Mouse (Mus musculus) cerebellum, adult 2 months (tissue): ENCODE measurements around the gene Vmn2r55.

Experiments used
- CTCF ChIP-seq: fragments of 200-500 bp; IDR thresholded peaks from 2 replicates; pipeline ENCODE4 v1.5.1; 2011; ENCODE audit warnings: low read depth, mild to moderate bottlenecking, control low read depth, low read length, moderate library complexity, borderline replicate concordance; ENCODE audit not compliant: insufficient read depth
- POLR2A ChIP-seq: fragments of 200-500 bp; IDR thresholded peaks from 2 replicates; pipeline ENCODE4 v1.6.1; 2011; ENCODE audit warnings: low read length, control low read depth, borderline replicate concordance; ENCODE audit not compliant: insufficient read depth

DNA sequence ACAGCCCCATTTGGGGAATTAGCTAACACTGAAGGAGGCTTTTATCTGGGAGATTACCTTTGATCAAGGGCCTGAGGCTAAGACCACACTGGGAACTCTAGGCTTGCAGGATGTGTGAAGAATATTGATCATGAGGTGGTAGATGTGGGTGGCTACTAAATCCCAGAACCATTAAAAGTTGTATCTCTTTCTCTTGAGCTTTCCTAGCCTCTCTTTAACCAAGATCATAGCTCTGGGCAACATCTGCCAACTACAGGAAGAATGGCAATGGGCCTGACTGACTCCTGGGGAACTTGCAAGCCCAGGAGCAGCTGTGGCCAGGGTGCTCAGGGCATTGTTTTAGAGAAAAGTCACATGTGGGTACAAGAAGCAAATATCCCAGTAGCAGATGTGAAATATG is 76.1 kb downstream of the Vmn2r55 start, which contains the start of gene Vmn2r53:
- TF ChIP-seq CTCF: no peak
- no peak for TF ChIP-seq POLR2A
